Mouse (Mus musculus) liver, adult (tissue): Measurements from ENCODE around the gene Sprr2a1.
"Not testable (repeated sequence)": the region's sequence is repeated elsewhere in the genome, so short reads cannot be mapped to it uniquely, and the experiment has no call there.

Source experiments
- GATA4 ChIP-seq: IDR thresholded peaks from 2 replicates; pipeline ENCODE4 v1.6.1; 2014; ENCODE audit warnings: mild to moderate bottlenecking, low read length; ENCODE audit not compliant: insufficient replicate concordance

Gene Sprr2a1

GRCm38 (mm10) chr3:92215569-92215968 lies at the start of gene Sprr2a1, which contains the start of gene Sprr2a2:
Sprr2a1 (plus strand) TSS chr3:92215799.
Sprr2a2 (plus strand) TSS chr3:92215920.
- not testable (repeated sequence) for TF ChIP-seq GATA4

GRCm38 (mm10) chr3:92169847-92170246 lies 45.8 kb upstream of the Sprr2a1 start:
- no peak for TF ChIP-seq GATA4

- no peak for TF ChIP-seq GATA4
Measured at GRCm38 (mm10) chr3:92176880-92177279, 38.7 kb upstream of the Sprr2a1 start.

GRCm38 (mm10) chr3:92195512-92196200 lies 19.9 kb upstream of the Sprr2a1 start:
- no peak for TF ChIP-seq GATA4
